Mouse (Mus musculus): ENCODE data around the gene Cetn3.

DNA sequence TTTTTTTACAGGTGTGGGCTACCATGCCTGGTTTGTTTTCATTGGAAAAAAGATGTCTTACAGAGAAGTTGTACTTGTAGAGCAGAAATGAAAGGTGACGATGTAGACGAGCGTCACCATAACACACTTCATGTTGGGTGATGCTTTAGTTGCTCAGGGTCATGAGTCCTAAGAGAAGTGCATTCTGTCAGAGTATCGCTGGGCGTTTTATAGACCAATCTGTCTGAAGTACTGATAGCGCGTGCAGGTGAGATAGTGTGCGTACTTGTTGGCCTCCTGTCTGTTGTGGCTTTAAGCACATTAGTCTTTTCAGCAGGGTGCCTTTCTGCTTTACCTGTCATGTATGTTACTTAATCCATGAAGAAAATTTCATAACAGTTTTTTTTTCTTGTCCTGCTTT, 7.3 kb downstream of the Cetn3 start:
- TF ChIP-seq CTCF (IDR thresholded peaks at IDR 0.05; ENCODE audit: low read depth) (no peak), EP300 (IDR thresholded peaks at IDR 0.05; ENCODE audit: low read depth) (no peak)
